ENCODE assay signal across 26 mouse cellular contexts in genomic region chr3:123351519-123351918, GRCm38 (mm10). TPM values are rescaled to one million over a fixed set of nuclear protein-coding genes. Genes with fewer than 3 reads are reported as not detected.
DNase-seq lines count a peak whose midpoint lies in the region; ATAC-seq and TF ChIP-seq lines count a peak whose summit lies in the region.
"Had no signal": no experiment of that assay in that cellular context is flagged by ENCODE, and none has a peak within 500 bp of the region (broad histone marks: within the 10 kb centered on the region; RNA-seq: fewer than 3 reads in every experiment).

No protein-coding gene starts in this region.

- H3K9ac ChIP-seq in heart, adult 2 months (ENCODE audit: low read depth, low read length): no peak overlapping the region
- H3K9ac ChIP-seq in heart, embryonic 11.5 days (ENCODE audit: low read depth, low read length): no peak overlapping the region
- 0 out of 2 replicates have a peak overlapping the region, but pooled peaks have one; percentile 25 for H3K9ac ChIP-seq in heart, embryonic 13.5 days
- H3K9ac ChIP-seq: forebrain, embryonic 13.5 days; heart, embryonic 12.5 days; hindbrain, embryonic 14.5 days had no signal

- 39% methylated on average over 2 of the region's 2 CpGs for WGBS in heart, adult 2 months
- WGBS in heart, embryonic 11.5 days (ENCODE audit: insufficient replicate concordance): 43% methylated on average over 2 of the region's 2 CpGs
- WGBS in heart, embryonic 13.5 days: 31% methylated on average over 2 of the region's 2 CpGs
- WGBS in heart, embryonic 10.5 days: 42% methylated on average over 2 of the region's 2 CpGs

- no peak for TF ChIP-seq CTCF in gastrocnemius, adult 2 months (IDR thresholded peaks at IDR 0.05)
- TF ChIP-seq CTCF in heart, adult 2 months (IDR thresholded peaks at IDR 0.05): no peak

- peaks cover 28% of the 10 kb centered on the region for H3K36me3 ChIP-seq in heart, adult 2 months (ENCODE audit: control insufficient read depth, insufficient read depth, low read length)
- peaks cover 4% of the 10 kb centered on the region for H3K36me3 ChIP-seq in heart, embryonic 11.5 days (ENCODE audit: control insufficient read depth, insufficient read depth, low read length)
- peaks cover 93% of the 10 kb centered on the region for H3K36me3 ChIP-seq in heart, embryonic 13.5 days
- H3K36me3 ChIP-seq in heart, embryonic 10.5 days: peaks cover 47% of the 10 kb centered on the region
- H3K36me3 ChIP-seq: forebrain, embryonic 10.5 days; G1E had no signal

- DNase-seq in gastrocnemius, adult 2 months: no peak
- no peak for DNase-seq in gastrocnemius, adult 8-10 months (ENCODE audit: low spot score in 2 of 2)
- DNase-seq in heart, adult 2 months: peak in 1 of 2 experiments; percentile 36
- DNase-seq in heart, embryonic 10.5 days (ENCODE audit: low spot score): no peak
- DNase-seq: adrenal gland, postnatal 10 days; adrenal gland, postnatal 36 days; B cell, adult 2 months; cerebellum, adult 18-20 months; cerebellum, adult 9-10 months; cerebellum, postnatal 14 days; gastrocnemius, postnatal 10 days; kidney, adult 18-20 months; kidney, adult 9 months had no signal

- H3K4me1 ChIP-seq in heart, adult 2 months (ENCODE audit: control insufficient read depth, insufficient read depth, low read length): peaks cover 4% of the 10 kb centered on the region; the same call in 1 of the 2 replicates
- peaks cover 3% of the 10 kb centered on the region; the same call in 1 of the 2 replicates for H3K4me1 ChIP-seq in heart, embryonic 11.5 days (ENCODE audit: control insufficient read depth, insufficient read depth, low read length)
- H3K4me1 ChIP-seq in heart, embryonic 13.5 days: peaks cover 35% of the 10 kb centered on the region
- H3K4me1 ChIP-seq in heart, embryonic 10.5 days: peaks cover 27% of the 10 kb centered on the region
- H3K4me1 ChIP-seq: forebrain, embryonic 10.5 days; forebrain, embryonic 13.5 days had no signal

- no peaks in the 10 kb centered on the region for H3K9me3 ChIP-seq in heart, embryonic 11.5 days (replicated peaks; ENCODE audit: control insufficient read depth, low read length)
- H3K9me3 ChIP-seq in heart, embryonic 13.5 days: no peaks in the 10 kb centered on the region
- no peaks in the 10 kb centered on the region for H3K9me3 ChIP-seq in heart, embryonic 10.5 days
- H3K9me3 ChIP-seq: forebrain, embryonic 10.5 days; forebrain, embryonic 13.5 days; G1E; heart, embryonic 12.5 days had no signal

- H3K4me3 ChIP-seq in gastrocnemius, adult 2 months: no peak overlapping the region
- no peak overlapping the region for H3K4me3 ChIP-seq in heart, adult 2 months
- no peak overlapping the region for H3K4me3 ChIP-seq in heart, embryonic 11.5 days (ENCODE audit: low read depth, low read length)
- H3K4me3 ChIP-seq in heart, embryonic 13.5 days: no peak overlapping the region
- H3K4me3 ChIP-seq in heart, embryonic 10.5 days: no peak overlapping the region
- H3K4me3 ChIP-seq: forebrain, embryonic 10.5 days; forebrain, embryonic 13.5 days; heart, embryonic 12.5 days had no signal

- H3K79me2 ChIP-seq in heart, adult 2 months (replicated peaks; ENCODE audit: control insufficient read depth, insufficient read depth, low read length): no peaks in the 10 kb centered on the region

- no peaks in the 10 kb centered on the region for H3K27me3 ChIP-seq in heart, adult 2 months (ENCODE audit: control insufficient read depth, insufficient read depth, low read length)
- H3K27me3 ChIP-seq in heart, embryonic 11.5 days (ENCODE audit: control insufficient read depth, insufficient read depth, low read length): no peaks in the 10 kb centered on the region
- H3K27me3 ChIP-seq in heart, embryonic 13.5 days (replicated peaks): no peaks in the 10 kb centered on the region
- H3K27me3 ChIP-seq in heart, embryonic 10.5 days (ENCODE audit: insufficient read depth, poor library complexity, severe bottlenecking): no peaks in the 10 kb centered on the region
- H3K27me3 ChIP-seq: CH12.LX; forebrain, embryonic 13.5 days; heart, embryonic 12.5 days; Patski had no signal

- TF ChIP-seq EP300 in heart, adult 2 months (IDR thresholded peaks at IDR 0.05; ENCODE audit: insufficient read depth, low read depth, low read length): peak; percentile 72

- H3K27ac ChIP-seq in gastrocnemius, adult 2 months: peak overlapping the region; percentile 51
- peak overlapping the region; percentile 75 for H3K27ac ChIP-seq in heart, adult 2 months
- no peak overlapping the region for H3K27ac ChIP-seq in heart, embryonic 11.5 days (ENCODE audit: low read depth, low read length)
- H3K27ac ChIP-seq in heart, embryonic 13.5 days (replicated peaks): no peak overlapping the region
- no peak overlapping the region; the same call in 1 of the 2 replicates for H3K27ac ChIP-seq in heart, embryonic 10.5 days
- H3K27ac ChIP-seq: forebrain, embryonic 10.5 days; forebrain, embryonic 13.5 days; hindbrain, embryonic 14.5 days; hindbrain, postnatal 0 days had no signal

- ATAC-seq in heart, embryonic 11.5 days (replicated peaks; ENCODE audit: insufficient number of reproducible peaks, low FRiP score, low TSS enrichment): no peak
- ATAC-seq in heart, embryonic 13.5 days (ENCODE audit: extremely low read depth, insufficient number of reproducible peaks, low FRiP score, low TSS enrichment): no peak
- ATAC-seq: forebrain, embryonic 13.5 days; forebrain, embryonic 16.5 days; hindbrain, postnatal 0 days; inflammation-experienced regulatory T-cells, adult 6 months; intestine, embryonic 16.5 days; Patski had no signal

- no peak overlapping the region for H3K4me2 ChIP-seq in heart, embryonic 11.5 days
- no peak overlapping the region for H3K4me2 ChIP-seq in heart, embryonic 13.5 days
- H3K4me2 ChIP-seq: forebrain, embryonic 13.5 days; heart, embryonic 12.5 days; hindbrain, embryonic 14.5 days had no signal

- TF ChIP-seq POLR2A in heart, adult 2 months (IDR thresholded peaks at IDR 0.05; ENCODE audit: insufficient read depth, low read depth, low read length): no peak

- intact Hi-C loops in gastrocnemius, adult 2 months (cut with DNase I): loop anchor here (10.0 kb wide), 1 partner anchor 407 kb away; no protein-coding TSS in a partner anchor
- intact Hi-C loops in heart, adult 2 months (cut with DNase I): loop anchor here (10.0 kb wide), 1 partner anchor 417 kb away; no protein-coding TSS in a partner anchor

RNA-seq across cellular contexts. Expression of gene Mettl14, which starts 34.4 kb away (rescaled TPM):
- 10 to 100 TPM in 1 of 2 experiments, 1 to 10 TPM in 1; 9.0 to 12.7 TPM for total RNA-seq in gastrocnemius, adult 2 months (2021)
- total RNA-seq in gastrocnemius, adult 8-10 months (2022): 10 to 100 TPM in 1 of 4 experiments, 1 to 10 TPM in 3; 6.7 to 11.6 (median 8.8) TPM
- total RNA-seq in heart, adult 2 months (2021): 10 to 100 TPM; 11.6 to 13.9 TPM
- polyA plus RNA-seq in heart, adult 2 months (2012; rRNA removed): 5.4 and 7.6 TPM in 2 replicates
- 17.9 and 22.4 TPM in 2 replicates for polyA plus RNA-seq in heart, embryonic 11.5 days (2014; fragmentation: Nextera tagmentation; extraction: Ambion mirVana)
- 17.9 and 18.8 TPM in 2 replicates for polyA plus RNA-seq in heart, embryonic 13.5 days (2015; fragmentation: Nextera tagmentation; extraction: Ambion mirVana)
- 22.6 and 23.5 TPM in 2 replicates for polyA plus RNA-seq in heart, embryonic 10.5 days (2016; fragmentation: Nextera tagmentation; extraction: Ambion mirVana)

Comparison
In these comparisons a context has a peak if more than half of its experiments do, and no peak if none do; other contexts are left out.
1. H3K27ac ChIP-seq: peak in gastrocnemius, adult 2 months (single experiment) and heart, adult 2 months (single experiment); none in heart, embryonic 11.5 days (single experiment), heart, embryonic 13.5 days (single experiment) and heart, embryonic 10.5 days (single experiment).